Mouse (Mus musculus) kidney, adult 2 months (tissue): ENCODE data around the gene Crybg1. TPM values are rescaled to one million over a fixed set of nuclear protein-coding genes. Genes with fewer than 3 reads are reported as not detected.
"Not testable (repeated sequence)": the region's sequence is repeated elsewhere in the genome, so short reads cannot be mapped to it uniquely, and the experiment has no call there.

Experiments
- DNase-seq: peaks from one replicate; pipeline ENCODE4 v3.0.0; 2021
- H3K27ac ChIP-seq: fragments of 200-500 bp; 2 replicates; pipeline ENCODE4 v1.5.1; 2012; ENCODE audit warnings: low read depth, low read length, control low read depth, inconsistent platforms; ENCODE audit not compliant: insufficient read depth
- H3K27me3 ChIP-seq: fragments of 200-500 bp; replicated peaks from 2 replicates; pipeline ENCODE4 v1.6.1; 2012; ENCODE audit warnings: mild to moderate bottlenecking, moderate library complexity, low read length, inconsistent platforms; ENCODE audit not compliant: control insufficient read depth, insufficient read depth
- H3K36me3 ChIP-seq: fragments of 200-500 bp; 2 replicates; pipeline ENCODE4 v1.6.1; 2012; ENCODE audit warnings: mild to moderate bottlenecking, moderate library complexity, low read length, inconsistent platforms; ENCODE audit not compliant: control insufficient read depth, insufficient read depth
- H3K4me1 ChIP-seq: fragments of 200-500 bp; 2 replicates; pipeline ENCODE4 v1.6.1; 2011; ENCODE audit warnings: low read length; ENCODE audit not compliant: control insufficient read depth, insufficient read depth
- H3K4me3 ChIP-seq: fragments of 200-500 bp; 2 replicates; pipeline ENCODE4 v1.5.1; 2011; ENCODE audit warnings: mild to moderate bottlenecking, low read depth, low read length, control low read depth; ENCODE audit not compliant: insufficient read depth
- CTCF ChIP-seq: fragments of 200-500 bp; conservative IDR thresholded peaks from 2 replicates; pipeline ENCODE4 v1.5.1; 2011; ENCODE audit warnings: low read depth, mild to moderate bottlenecking, control low read depth, low read length, moderate library complexity, mixed read lengths; ENCODE audit not compliant: insufficient read depth, insufficient read length
- POLR2A ChIP-seq: fragments of 200-500 bp; IDR thresholded peaks from one replicate; pipeline ENCODE4 v1.6.1; 2011; ENCODE audit warnings: low read depth, low read length, control low read depth
- WGBS: fragments of 180-500 bp; shearing (Covaris S2); methylation state at CpG from one replicate; pipeline ENCODE4 v1.1.7; 2018; 5-methylcytosine and 5-hydroxymethylcytosine counted together
- polyA plus RNA-seq: library from polyadenylated mRNA; depleted of rRNA; stranded (reverse); fragments of >200 nt; gene quantifications from 2 replicates; pipeline ENCODE4 v1.2.3, GENCODE M21; 2012

Gene Crybg1
- polyA plus RNA-seq, 1 experiment: 4.5 TPM

DNA sequence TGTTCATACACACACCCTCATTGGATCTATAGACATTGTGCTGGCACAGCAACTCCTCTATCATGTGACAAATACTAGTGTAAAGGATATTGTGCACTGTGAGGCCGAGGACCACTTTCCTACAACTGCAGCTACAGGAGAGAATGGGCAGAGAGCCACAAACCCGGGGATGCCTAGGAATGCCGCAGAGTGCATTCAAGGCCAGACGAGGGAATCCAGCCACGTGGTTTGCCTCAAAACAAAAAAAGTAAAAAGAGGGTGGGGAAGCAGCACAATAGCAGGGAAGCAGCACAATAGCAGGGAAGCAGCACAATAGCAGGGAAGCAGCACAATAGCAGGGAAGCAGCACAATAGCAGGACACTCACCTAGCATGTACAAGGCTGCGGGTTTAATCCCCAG, 155.5 kb downstream of the Crybg1 start:
- no peaks in the 10 kb centered on the region for H3K27me3 ChIP-seq
- TF ChIP-seq POLR2A (no peak), CTCF (no peak)
- H3K27ac ChIP-seq: no peak overlapping the region
- no peak overlapping the region for H3K4me3 ChIP-seq
- WGBS: 37% methylated on average over 6 of the region's 6 CpGs
- no peaks in the 10 kb centered on the region for H3K4me1 ChIP-seq
- H3K36me3 ChIP-seq: no peaks in the 10 kb centered on the region
- no peak for DNase-seq

DNA sequence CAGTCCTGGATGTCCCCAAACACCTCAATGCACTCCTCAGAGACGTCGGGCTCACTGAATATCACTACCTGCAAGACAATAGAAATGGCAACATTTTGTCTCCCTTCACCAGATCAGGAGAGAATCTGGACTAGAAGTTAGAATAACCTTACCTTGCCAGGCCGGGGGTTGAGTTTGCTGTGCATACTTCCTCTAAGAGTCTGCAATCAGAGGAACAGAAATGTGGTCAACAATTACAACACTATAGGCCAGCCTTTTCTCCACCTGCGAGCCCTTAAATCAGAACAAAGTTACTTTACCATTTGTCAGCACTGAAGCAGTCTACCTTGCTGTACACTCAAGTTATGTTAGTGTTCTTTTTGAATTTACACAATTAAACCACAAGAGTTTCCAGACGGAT, 156.1 kb downstream of the Crybg1 start:
- WGBS: 87% methylated on average over 5 of the region's 5 CpGs
- Histone ChIP-seq H3K4me3 (no peak overlapping the region), H3K27me3 (no peaks in the 10 kb centered on the region), H3K4me1 (no peaks in the 10 kb centered on the region), H3K36me3 (no peaks in the 10 kb centered on the region), H3K27ac (no peak overlapping the region)
- DNase-seq: no peak
- TF ChIP-seq POLR2A (no peak), CTCF (no peak)

DNA sequence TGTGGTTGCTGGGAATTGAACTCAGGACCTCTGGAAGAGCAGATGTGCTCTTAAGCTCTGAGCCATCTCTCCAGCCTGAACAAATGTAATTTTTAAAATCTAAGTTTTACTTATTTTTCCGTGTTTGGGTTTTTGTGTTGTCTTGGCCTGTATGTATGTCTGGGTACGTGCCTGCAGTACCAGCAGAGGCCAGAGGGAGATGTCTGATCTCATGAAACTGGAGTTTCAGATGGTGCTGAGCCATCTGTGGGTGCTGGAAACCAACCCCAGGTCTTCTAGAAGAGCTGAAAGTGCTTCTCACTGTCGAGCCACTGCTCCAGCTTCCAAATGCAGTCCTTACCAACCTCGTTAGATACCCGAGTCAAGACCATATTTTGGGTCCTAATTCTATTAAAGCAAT, 157.4 kb downstream of the Crybg1 start:
- Histone ChIP-seq H3K27ac (no peak overlapping the region), H3K4me1 (no peaks in the 10 kb centered on the region), H3K36me3 (no peaks in the 10 kb centered on the region), H3K27me3 (no peaks in the 10 kb centered on the region), H3K4me3 (no peak overlapping the region)
- no peak for DNase-seq
- TF ChIP-seq CTCF (0 out of 2 replicates have a peak, but pooled peaks have one; percentile 14), POLR2A (no peak)
- 96% methylated on average over 5 of the region's 5 CpGs for WGBS

GRCm38 (mm10) chr10:43983866-43984265, 164.8 kb downstream of the Crybg1 start:
- H3K4me3 ChIP-seq: no peak overlapping the region
- WGBS: 83% methylated on average over 2 of the region's 2 CpGs
- H3K36me3 ChIP-seq: no peaks in the 10 kb centered on the region
- TF ChIP-seq POLR2A (no peak), CTCF (no peak)
- no peak overlapping the region for H3K27ac ChIP-seq
- DNase-seq: no peak
- no peaks in the 10 kb centered on the region for H3K27me3 ChIP-seq
- peaks cover 3% of the 10 kb centered on the region; the same call in 1 of the 2 replicates for H3K4me1 ChIP-seq

DNA sequence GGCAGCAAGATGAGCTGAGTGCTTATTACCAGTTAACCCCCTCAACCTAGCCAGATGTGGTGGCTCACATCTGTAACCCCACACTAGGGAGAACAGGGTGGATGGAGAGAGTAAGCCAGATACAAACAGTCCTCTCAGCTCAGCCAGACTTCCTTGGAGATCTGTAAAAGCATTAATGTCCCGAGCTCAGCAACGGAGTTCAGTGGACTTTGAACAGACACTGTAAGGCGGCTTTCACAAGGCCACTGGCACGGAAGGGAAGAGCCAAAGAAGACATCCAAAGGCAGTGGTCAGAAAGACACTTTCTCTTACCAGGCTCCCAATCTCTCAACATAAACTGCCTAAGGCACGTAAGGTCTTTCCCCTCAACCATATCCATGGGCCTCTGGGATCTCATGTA, 165.4 kb downstream of the Crybg1 start:
- no peak overlapping the region for H3K27ac ChIP-seq
- peak; percentile 81 for DNase-seq
- 65% methylated on average over 5 of the region's 5 CpGs for WGBS
- no peaks in the 10 kb centered on the region for H3K27me3 ChIP-seq
- TF ChIP-seq POLR2A: no peak
- TF ChIP-seq CTCF: no peak
- H3K4me3 ChIP-seq: no peak overlapping the region
- no peaks in the 10 kb centered on the region for H3K36me3 ChIP-seq
- H3K4me1 ChIP-seq: peaks cover 3% of the 10 kb centered on the region; the same call in 1 of the 2 replicates

DNA sequence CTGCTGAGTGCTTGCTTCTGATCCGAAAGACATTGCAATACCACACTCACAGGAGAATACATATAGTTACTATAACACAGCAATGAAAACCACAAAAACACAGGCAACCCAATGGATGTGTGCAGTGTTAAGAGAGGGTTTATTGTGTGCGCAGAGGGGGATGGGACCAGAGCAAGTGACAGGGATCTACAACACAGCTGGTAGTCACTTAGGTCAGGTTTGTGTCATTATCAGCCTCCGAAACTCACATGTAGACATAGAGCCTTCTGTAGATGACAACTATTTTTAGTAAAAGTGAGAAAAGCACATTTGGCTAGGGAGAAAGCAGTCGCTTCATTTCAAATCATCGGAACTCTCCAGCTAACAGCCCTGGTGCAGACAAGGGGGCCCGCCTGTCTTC, 166.2 kb downstream of the Crybg1 start:
- Histone ChIP-seq H3K4me3 (no peak overlapping the region), H3K36me3 (no peaks in the 10 kb centered on the region), H3K27me3 (no peaks in the 10 kb centered on the region), H3K4me1 (peaks cover 3% of the 10 kb centered on the region; the same call in 1 of the 2 replicates), H3K27ac (no peak overlapping the region)
- 94% methylated on average over 6 of the region's 6 CpGs for WGBS
- TF ChIP-seq POLR2A: no peak
- TF ChIP-seq CTCF: no peak
- DNase-seq: no peak

DNA sequence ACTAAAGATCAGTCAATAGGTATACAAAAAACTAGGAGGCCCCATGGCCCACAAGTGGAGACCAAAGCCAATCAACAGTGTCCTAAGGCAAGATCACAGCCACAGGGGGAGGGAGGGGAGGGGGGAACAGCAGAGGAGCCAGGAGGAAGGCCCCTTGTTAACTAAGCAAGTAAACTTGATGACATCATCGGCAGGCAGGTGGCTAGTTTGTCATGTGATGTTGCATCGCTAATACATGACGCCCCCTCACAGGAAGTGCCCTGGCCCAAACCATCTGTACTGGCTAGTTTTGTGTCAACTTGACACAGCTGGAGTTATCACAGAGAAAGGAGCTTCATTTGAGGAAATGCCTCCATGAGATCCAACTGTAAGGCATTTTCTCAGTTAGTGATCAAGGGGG, 167.9 kb downstream of the Crybg1 start:
- not testable (repeated sequence) for H3K27me3 ChIP-seq, H3K36me3 ChIP-seq, H3K27ac ChIP-seq, H3K4me1 ChIP-seq, DNase-seq, H3K4me3 ChIP-seq
- 90% methylated on average over 3 of the region's 3 CpGs for WGBS

GRCm38 (mm10) chr10:43980080-43980479, 168.6 kb downstream of the Crybg1 start:
- TF ChIP-seq CTCF: no peak
- TF ChIP-seq POLR2A: no peak
- 50% methylated on average over 1 of the region's 1 CpGs for WGBS
- no peaks in the 10 kb centered on the region for H3K36me3 ChIP-seq

More at GRCm38 (mm10) chr10:43980080-43980479, 168.6 kb downstream of the Crybg1 start:
- Histone ChIP-seq H3K4me3 (no peak overlapping the region), H3K4me1 (peaks cover 3% of the 10 kb centered on the region; the same call in 1 of the 2 replicates), H3K27ac (no peak overlapping the region), H3K27me3 (no peaks in the 10 kb centered on the region)
- no peak for DNase-seq
